Mouse (Mus musculus): ENCODE data around the gene Phrf1. TPM values are rescaled to one million over a fixed set of nuclear protein-coding genes. Genes with fewer than 3 reads are reported as not detected.
A peak's percentile ranks its signal among the peaks of the same experiment; 100 is the strongest.

The Phrf1 gene
- total and polyA plus RNA-seq, 2 experiments from 2014 or later: 39.5 to 54.6 TPM

DNA sequence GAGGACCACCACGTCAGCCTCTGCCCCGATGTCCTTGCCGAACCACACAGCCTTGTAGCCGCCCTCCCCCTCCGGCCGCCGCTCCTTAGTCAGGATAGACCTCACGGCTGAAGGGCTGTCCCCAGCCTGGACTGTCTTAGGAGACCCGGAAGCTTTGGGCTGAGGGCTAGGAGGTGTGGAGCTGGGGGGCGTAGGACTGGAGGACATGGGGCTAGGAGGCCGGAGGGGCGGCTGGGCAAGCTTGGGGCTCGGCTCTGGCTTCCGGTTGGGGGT is 40.6 kb downstream of the Phrf1 start:
- ATAC-seq (ENCODE audit: low FRiP score): no peak
- H3K27me3 ChIP-seq (ENCODE audit: insufficient read depth, low read length): no peaks in the 10 kb centered on the region
- no peaks in the 10 kb centered on the region; the same call in 1 of the 2 replicates for H3K36me3 ChIP-seq (ENCODE audit: insufficient read depth, low read length)
- no peak overlapping the region for H3K4me3 ChIP-seq (ENCODE audit: low read depth, low read length)
- WGBS: 83% methylated on average over 14 of the region's 14 CpGs
- H3K27ac ChIP-seq (ENCODE audit: low read depth, low read length): no peak overlapping the region
- no peak overlapping the region for H3K9ac ChIP-seq (replicated peaks; ENCODE audit: low read length, poor library complexity, severe bottlenecking)
- TF ChIP-seq CTCF (IDR thresholded peaks at IDR 0.05): no peak
- no peaks in the 10 kb centered on the region for H3K4me1 ChIP-seq (ENCODE audit: insufficient read depth, low read length)
- H3K4me2 ChIP-seq (ENCODE audit: low read depth, low read length, poor library complexity, severe bottlenecking): no peak overlapping the region
- H3K9me3 ChIP-seq (ENCODE audit: low read length): no peaks in the 10 kb centered on the region
- no peak for DNase-seq (ENCODE audit: low spot score)

DNA sequence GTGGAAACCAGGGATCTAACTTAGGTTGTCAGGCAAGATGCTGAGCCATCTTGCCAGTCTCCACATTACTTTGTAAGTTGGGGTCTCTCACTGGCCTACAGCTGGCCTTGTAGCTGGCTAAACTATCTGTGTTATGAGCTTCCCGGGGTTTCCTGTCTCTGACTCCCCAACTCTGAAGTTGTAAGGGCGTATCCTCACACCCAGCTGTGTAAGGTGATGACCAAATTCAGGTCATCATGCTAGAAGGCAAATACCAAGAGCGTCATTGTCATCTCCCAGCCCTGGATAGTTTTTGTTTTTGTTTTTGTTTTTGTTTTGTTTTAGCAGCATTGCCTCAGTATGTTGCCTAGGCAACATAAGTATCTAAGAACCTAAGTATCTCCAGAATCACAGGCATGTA is 42.0 kb downstream of the Phrf1 start:
- H3K4me2 ChIP-seq (ENCODE audit: low read depth, low read length, poor library complexity, severe bottlenecking): no peak overlapping the region
- no peaks in the 10 kb centered on the region for H3K9me3 ChIP-seq (ENCODE audit: low read length)
- no peaks in the 10 kb centered on the region for H3K27me3 ChIP-seq (ENCODE audit: insufficient read depth, low read length)
- TF ChIP-seq CTCF (IDR thresholded peaks at IDR 0.05): no peak
- no peak overlapping the region for H3K27ac ChIP-seq (ENCODE audit: low read depth, low read length)
- H3K9ac ChIP-seq (replicated peaks; ENCODE audit: low read length, poor library complexity, severe bottlenecking): no peak overlapping the region
- WGBS: 82% methylated on average over 3 of the region's 3 CpGs
- H3K4me3 ChIP-seq (ENCODE audit: low read depth, low read length): no peak overlapping the region
- H3K4me1 ChIP-seq (ENCODE audit: insufficient read depth, low read length): no peaks in the 10 kb centered on the region
- no peaks in the 10 kb centered on the region for H3K36me3 ChIP-seq (ENCODE audit: insufficient read depth, low read length)
- ATAC-seq (ENCODE audit: low FRiP score) (no peak), DNase-seq (ENCODE audit: low spot score) (no peak)

DNA sequence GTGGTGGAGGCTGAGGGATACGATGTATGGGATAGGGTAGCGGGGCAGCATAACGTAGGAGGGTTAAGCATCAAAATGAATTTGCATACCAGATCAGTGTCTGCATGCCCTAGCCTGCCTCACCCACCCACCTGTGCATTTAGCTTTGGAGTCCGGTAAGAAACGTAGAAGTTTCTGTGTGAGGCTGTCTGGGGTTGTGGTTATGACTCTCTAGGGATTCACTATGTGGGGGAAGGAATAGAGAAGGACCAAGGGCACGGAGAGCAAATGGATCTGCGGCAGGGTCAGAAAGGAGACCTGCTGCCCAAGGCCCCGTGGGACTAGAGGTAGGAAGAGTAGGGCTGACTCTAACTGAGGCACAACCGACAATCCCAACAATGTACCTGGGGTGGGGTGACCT is 46.8 kb downstream of the Phrf1 start:
- WGBS: 88% methylated on average over 9 of the region's 9 CpGs
- H3K4me1 ChIP-seq (ENCODE audit: insufficient read depth, low read length): no peaks in the 10 kb centered on the region

DNA sequence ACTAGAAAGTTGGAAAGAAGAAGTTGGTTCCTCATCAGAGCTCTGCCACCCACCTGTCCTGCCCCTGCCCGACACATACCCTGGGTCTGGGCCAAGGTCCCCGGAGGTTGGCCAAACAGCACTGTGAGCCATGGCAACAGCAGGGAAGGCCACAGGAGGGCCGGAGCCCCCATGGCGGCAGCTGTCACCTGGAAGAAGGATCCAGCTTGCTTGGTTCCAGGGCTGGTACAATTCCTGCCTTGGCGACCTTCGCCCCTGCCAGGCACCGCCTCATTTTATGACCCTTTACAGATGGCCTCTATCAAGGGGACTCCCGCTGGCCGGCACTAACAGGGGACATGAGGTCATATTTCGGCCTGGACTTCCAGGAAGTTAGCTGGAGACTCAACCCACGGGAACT is 48.0 kb downstream of the Phrf1 start, which contains the start of gene Cdhr5:
Cdhr5 (minus strand) TSS at position 241 of the 400 bp plus-strand sequence.
- ATAC-seq (ENCODE audit: low FRiP score) (no peak), DNase-seq (ENCODE audit: low spot score) (no peak)
- H3K27ac ChIP-seq (ENCODE audit: low read depth, low read length): no peak within 1 kb of the TSS
- TF ChIP-seq CTCF (IDR thresholded peaks at IDR 0.05): no peak
- no peak within 1 kb of the TSS for H3K9ac ChIP-seq (replicated peaks; ENCODE audit: low read length, poor library complexity, severe bottlenecking)
- H3K36me3 ChIP-seq (ENCODE audit: insufficient read depth, low read length): no peaks in the 10 kb centered on the region
- H3K9me3 ChIP-seq (ENCODE audit: low read length): no peaks in the 10 kb centered on the region
- no peak within 1 kb of the TSS for H3K4me3 ChIP-seq (ENCODE audit: low read depth, low read length)
- WGBS: 83% methylated on average over 11 of the region's 11 CpGs
- 0 out of 2 replicates have a peak, but pooled peaks cover 2% of the 10 kb centered on the region for H3K27me3 ChIP-seq (ENCODE audit: insufficient read depth, low read length)
- no peaks in the 10 kb centered on the region for H3K4me1 ChIP-seq (ENCODE audit: insufficient read depth, low read length)
- no peak within 1 kb of the TSS for H3K4me2 ChIP-seq (ENCODE audit: low read depth, low read length, poor library complexity, severe bottlenecking)

More for the DNA sequence above, 46.8 kb downstream of the Phrf1 start:
- Histone ChIP-seq H3K27me3 (ENCODE audit: insufficient read depth, low read length) (0 out of 2 replicates have a peak, but pooled peaks cover 2% of the 10 kb centered on the region), H3K9me3 (ENCODE audit: low read length) (no peaks in the 10 kb centered on the region), H3K4me3 (ENCODE audit: low read depth, low read length) (no peak overlapping the region), H3K36me3 (ENCODE audit: insufficient read depth, low read length) (no peaks in the 10 kb centered on the region), H3K9ac (replicated peaks; ENCODE audit: low read length, poor library complexity, severe bottlenecking) (no peak overlapping the region), H3K27ac (ENCODE audit: low read depth, low read length) (no peak overlapping the region), H3K4me2 (ENCODE audit: low read depth, low read length, poor library complexity, severe bottlenecking) (no peak overlapping the region)
- ATAC-seq (ENCODE audit: low FRiP score): no peak
- no peak for TF ChIP-seq CTCF (IDR thresholded peaks at IDR 0.05)
- no peak for DNase-seq (ENCODE audit: low spot score)

DNA sequence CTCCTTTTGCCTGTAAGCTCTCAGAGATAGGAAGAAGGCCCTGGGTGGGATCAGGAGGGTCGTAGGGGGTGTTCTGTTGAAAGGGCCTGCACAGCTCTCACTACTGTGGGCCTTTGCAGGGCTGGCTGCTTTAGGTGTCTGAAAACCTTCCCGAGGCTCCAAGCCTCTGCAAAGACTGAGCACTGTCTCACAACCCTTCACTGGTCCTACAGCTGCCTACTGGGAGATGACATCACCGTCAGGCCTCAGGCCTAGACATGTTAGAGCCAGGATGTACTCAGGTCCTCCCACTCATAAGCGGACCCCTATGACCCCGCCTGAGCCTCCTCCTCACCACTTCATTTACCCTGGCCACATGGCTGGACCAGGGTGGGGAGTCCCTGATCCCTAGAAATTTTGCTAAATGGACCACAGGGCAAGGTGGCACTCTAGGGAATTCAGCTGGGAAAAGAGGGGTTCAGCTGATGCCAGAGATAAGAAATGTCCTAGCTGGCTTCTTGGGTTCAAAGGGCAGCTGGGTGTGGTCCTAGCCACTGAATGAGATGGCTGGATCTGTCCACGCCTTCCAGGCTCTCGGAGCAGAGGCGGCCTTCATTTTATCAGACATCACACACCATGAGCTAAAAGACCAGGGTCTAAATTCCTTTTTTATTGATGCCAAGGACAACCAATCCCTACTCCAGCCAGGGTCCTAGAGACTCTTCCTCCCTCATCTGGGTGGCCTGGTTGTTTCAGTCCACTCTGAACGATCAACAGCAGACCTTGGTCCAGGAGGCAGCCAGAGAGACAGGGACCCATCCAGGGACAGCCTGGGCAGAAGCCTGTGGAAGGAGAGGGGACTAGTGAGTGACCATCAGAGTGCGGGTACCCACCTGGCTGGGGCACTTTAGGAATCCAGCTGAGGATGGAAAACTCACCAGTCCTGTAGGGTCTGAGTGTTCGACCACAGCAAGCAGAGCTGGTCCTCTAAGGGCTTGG is 49.4 kb downstream of the Phrf1 start:
- 90% methylated on average over 11 of the region's 11 CpGs for WGBS
- Histone ChIP-seq H3K9me3 (ENCODE audit: low read length) (no peaks in the 10 kb centered on the region), H3K9ac (replicated peaks; ENCODE audit: low read length, poor library complexity, severe bottlenecking) (no peak overlapping the region), H3K27me3 (ENCODE audit: insufficient read depth, low read length) (0 out of 2 replicates have a peak, but pooled peaks cover 2% of the 10 kb centered on the region), H3K4me1 (ENCODE audit: insufficient read depth, low read length) (no peaks in the 10 kb centered on the region), H3K36me3 (ENCODE audit: insufficient read depth, low read length) (no peaks in the 10 kb centered on the region), H3K27ac (ENCODE audit: low read depth, low read length) (no peak overlapping the region), H3K4me2 (ENCODE audit: low read depth, low read length, poor library complexity, severe bottlenecking) (peak overlapping the region; percentile 67; the same call in 1 of the 2 replicates), H3K4me3 (ENCODE audit: low read depth, low read length) (peak overlapping the region; percentile 41; the same call in 1 of the 2 replicates)
- DNase-seq (ENCODE audit: low spot score): no peak
- TF ChIP-seq CTCF (IDR thresholded peaks at IDR 0.05): no peak
- ATAC-seq (ENCODE audit: low FRiP score): no peak

Data from midbrain, postnatal 0 days (tissue).